Mouse (Mus musculus) embryonic facial prominence, embryonic 10.5 days (tissue): ENCODE measurements around the gene Kcnj4. TPM values are rescaled to one million over a fixed set of nuclear protein-coding genes. Genes with fewer than 3 reads are reported as not detected.

Experiments used
- DNase-seq: peaks from one replicate; pipeline ENCODE4 v3.0.0-alpha.2; 2017; ENCODE audit warnings: low spot score
- H3K27ac ChIP-seq: fragments of 300-500 bp; sonication (generic); replicated peaks from 2 replicates; pipeline ENCODE4 v1.5.1; 2016; ENCODE audit warnings: mild to moderate bottlenecking
- H3K27me3 ChIP-seq: fragments of 300-500 bp; sonication (generic); replicated peaks from 2 replicates; pipeline ENCODE4 v1.6.1; 2016; ENCODE audit warnings: low read depth, mild to moderate bottlenecking; ENCODE audit not compliant: poor library complexity, severe bottlenecking
- H3K36me3 ChIP-seq: fragments of 300-500 bp; sonication (generic); replicated peaks from 2 replicates; pipeline ENCODE4 v1.6.1; 2016; ENCODE audit warnings: mild to moderate bottlenecking, moderate library complexity
- H3K4me1 ChIP-seq: fragments of 300-500 bp; sonication (generic); 2 replicates; pipeline ENCODE4 v1.6.1; 2016
- H3K4me3 ChIP-seq: fragments of 300-500 bp; sonication (generic); 2 replicates; pipeline ENCODE4 v1.5.1; 2016; ENCODE audit warnings: mild to moderate bottlenecking, moderate library complexity
- H3K9me3 ChIP-seq: fragments of 300-500 bp; sonication (generic); 2 replicates; pipeline ENCODE4 v1.6.1; 2016; ENCODE audit warnings: mild to moderate bottlenecking
- WGBS: fragments of 180-500 bp; shearing (Covaris S2); methylation state at CpG from one replicate; pipeline ENCODE4 v1.1.7; 2016; 5-methylcytosine and 5-hydroxymethylcytosine counted together
- polyA plus RNA-seq: library from polyadenylated mRNA; unstranded; fragments of >200 nt; fragmentation: Nextera tagmentation; extraction: Ambion mirVana; gene quantifications from 2 replicates; pipeline ENCODE4 v1.2.1, GENCODE M21; 2016

Gene Kcnj4
- polyA plus RNA-seq, 1 experiment from 2014 or later, result not detected

DNA sequence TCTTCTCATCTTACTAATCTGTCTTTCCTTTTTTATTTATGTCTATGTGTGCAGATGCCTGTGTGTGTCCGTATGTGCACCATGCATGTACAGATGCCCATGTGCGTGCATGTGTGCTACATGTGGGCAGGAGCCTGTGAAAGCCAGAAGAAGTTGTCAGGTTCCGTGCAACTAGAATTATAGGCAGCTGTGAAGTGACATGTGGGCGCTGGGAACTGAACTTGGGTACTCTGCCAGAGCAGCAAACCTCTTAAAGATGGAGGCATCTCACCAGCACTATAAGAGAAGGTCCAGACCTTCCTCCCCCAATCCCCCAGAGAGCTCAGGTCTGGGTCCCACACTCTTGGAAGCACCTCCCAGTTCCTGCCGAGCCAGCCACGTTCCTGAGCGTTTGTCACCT lies 1.4 kb upstream of the Kcnj4 start:
- WGBS, result 32% methylated on average over 7 of the region's 7 CpGs
- DNase-seq, result no peak
- Histone ChIP-seq H3K27me3 (peaks cover 100% of the 10 kb centered on the region), H3K4me1 (peaks cover 37% of the 10 kb centered on the region), H3K4me3 (peak overlapping the region; percentile 70), H3K9me3 (no peaks in the 10 kb centered on the region), H3K27ac (no peak overlapping the region), H3K36me3 (no peaks in the 10 kb centered on the region)

DNA sequence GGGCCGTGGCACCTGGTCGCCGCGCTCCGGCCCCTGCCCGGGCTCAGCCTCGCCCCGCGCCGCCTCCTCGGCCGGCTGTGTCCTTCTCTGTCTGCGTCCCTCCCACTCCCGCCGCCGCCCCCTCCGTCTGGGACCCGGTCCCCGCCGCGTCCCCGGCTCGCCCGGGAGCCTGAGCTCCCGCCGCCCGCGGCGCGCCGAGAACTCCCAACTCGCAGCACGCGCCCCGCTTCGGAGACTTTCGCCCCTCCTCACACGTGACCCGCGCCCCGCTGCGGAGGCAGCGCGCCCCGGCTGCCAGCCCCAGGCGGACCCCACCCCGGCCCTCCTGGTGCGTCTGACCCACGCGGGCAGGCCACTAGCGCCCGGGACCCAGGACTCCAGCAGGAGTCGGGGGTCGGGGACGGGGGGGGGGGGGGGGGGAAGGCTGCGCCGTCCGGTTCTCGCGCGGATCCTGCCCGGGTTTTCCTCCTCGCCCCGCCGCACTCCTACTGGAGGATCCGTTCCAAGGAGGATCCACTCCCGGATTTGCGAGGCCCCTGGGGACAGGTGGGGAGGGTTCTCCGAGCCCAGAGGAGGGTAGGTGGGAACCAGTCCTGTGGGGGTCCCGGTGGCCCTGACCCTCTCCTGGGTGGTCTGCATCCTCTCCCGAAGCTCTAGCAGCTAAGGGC lies 709 bp upstream of the Kcnj4 start:
- peak overlapping the region; percentile 77 for H3K27ac ChIP-seq
- peaks cover 100% of the 10 kb centered on the region for H3K27me3 ChIP-seq
- peak overlapping the region; percentile 70 for H3K4me3 ChIP-seq
- peak; percentile 84 for DNase-seq
- no peaks in the 10 kb centered on the region for H3K36me3 ChIP-seq
- no peaks in the 10 kb centered on the region for H3K9me3 ChIP-seq
- H3K4me1 ChIP-seq, result peaks cover 33% of the 10 kb centered on the region
- WGBS, result under 1% methylated on average over 64 of the region's 71 CpGs

DNA sequence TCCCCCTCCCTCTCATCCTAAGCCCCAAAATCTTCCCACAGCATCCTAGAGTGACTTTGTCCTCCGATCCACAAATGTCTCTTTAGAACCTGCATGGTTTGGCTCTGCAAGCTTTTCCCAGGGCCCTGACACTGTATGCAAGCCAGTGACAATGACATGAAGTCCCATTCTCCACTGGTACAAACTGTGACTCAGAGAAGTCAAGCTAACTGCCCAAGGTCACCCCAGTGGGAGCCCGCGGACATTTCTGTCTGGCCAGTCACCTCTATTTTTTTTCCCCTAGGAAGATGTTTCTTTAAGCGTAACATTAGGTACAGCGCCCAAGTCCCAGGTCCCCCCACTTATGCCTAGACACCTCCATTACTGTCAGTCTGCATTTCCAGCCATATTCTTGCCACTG lies 1.6 kb downstream of the Kcnj4 start:
- no peaks in the 10 kb centered on the region for H3K36me3 ChIP-seq
- 72% methylated on average over 5 of the region's 5 CpGs for WGBS
- no peak overlapping the region for H3K4me3 ChIP-seq
- no peaks in the 10 kb centered on the region for H3K9me3 ChIP-seq
- no peak overlapping the region for H3K27ac ChIP-seq
- H3K4me1 ChIP-seq, result peaks cover 33% of the 10 kb centered on the region
- DNase-seq, result no peak
- H3K27me3 ChIP-seq, result peaks cover 100% of the 10 kb centered on the region

DNA sequence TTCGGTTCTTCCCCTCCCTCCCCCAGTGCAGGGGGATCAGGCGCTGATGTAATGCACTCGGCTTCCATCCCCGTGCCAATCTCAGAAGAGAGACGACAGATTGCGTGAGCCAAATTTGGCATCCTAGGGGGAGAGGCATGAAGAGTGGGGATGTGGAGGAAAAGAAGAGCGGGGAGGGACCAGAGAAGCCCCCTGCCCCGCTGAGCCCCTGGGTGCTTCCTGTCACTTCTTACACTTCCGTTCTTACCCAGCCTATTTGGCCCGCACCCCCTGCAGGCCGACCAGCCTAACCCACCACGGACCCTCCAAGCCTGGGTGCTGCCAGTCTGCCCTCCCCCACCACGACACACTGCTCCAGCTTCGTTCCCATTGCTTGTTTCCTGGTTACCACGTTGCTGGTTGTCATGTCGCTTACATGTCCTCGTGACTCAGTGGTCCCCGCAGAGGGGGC lies 2.1 kb downstream of the Kcnj4 start:
- WGBS, result 21% methylated on average over 18 of the region's 18 CpGs
- H3K4me1 ChIP-seq, result peaks cover 33% of the 10 kb centered on the region
- H3K27me3 ChIP-seq, result peaks cover 100% of the 10 kb centered on the region
- no peaks in the 10 kb centered on the region for H3K36me3 ChIP-seq
- no peak overlapping the region for H3K27ac ChIP-seq
- no peaks in the 10 kb centered on the region for H3K9me3 ChIP-seq
- 0 out of 2 replicates have a peak overlapping the region, but pooled peaks have one; percentile 3 for H3K4me3 ChIP-seq
- no peak for DNase-seq

DNA sequence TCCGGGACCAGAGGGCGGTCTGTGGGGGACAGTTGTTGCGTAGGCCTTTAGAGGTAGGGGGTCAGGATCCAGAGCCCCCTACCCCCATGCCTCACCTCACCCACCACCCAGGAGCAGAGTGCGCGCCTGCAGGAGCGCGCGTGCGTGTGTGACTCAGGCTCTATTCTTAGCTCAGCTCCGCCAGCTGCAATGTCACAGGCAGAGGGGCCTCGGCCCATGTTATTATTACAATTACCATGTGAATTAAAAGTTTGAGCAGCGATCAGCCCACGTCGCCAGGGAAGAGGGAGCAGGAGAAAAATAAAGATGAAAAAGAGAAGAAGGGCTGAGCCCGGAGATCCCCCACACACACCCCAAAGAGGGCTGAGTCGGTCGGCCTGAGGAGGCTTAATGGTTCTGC lies 4.9 kb downstream of the Kcnj4 start:
- DNase-seq, result no peak
- H3K27ac ChIP-seq, result no peak overlapping the region
- 81% methylated on average over 17 of the region's 17 CpGs for WGBS
- no peaks in the 10 kb centered on the region for H3K9me3 ChIP-seq
- H3K4me1 ChIP-seq, result peaks cover 15% of the 10 kb centered on the region
- no peaks in the 10 kb centered on the region for H3K36me3 ChIP-seq
- H3K27me3 ChIP-seq, result peaks cover 85% of the 10 kb centered on the region
- H3K4me3 ChIP-seq, result no peak overlapping the region

- WGBS, result 57% methylated on average over 18 of the region's 18 CpGs
- Histone ChIP-seq H3K4me3 (no peak overlapping the region), H3K27me3 (peaks cover 74% of the 10 kb centered on the region), H3K27ac (no peak overlapping the region), H3K36me3 (no peaks in the 10 kb centered on the region), H3K9me3 (no peaks in the 10 kb centered on the region), H3K4me1 (peaks cover 4% of the 10 kb centered on the region; the same call in 1 of the 2 replicates)
- DNase-seq, result no peak
These were observed 11.5 kb downstream of the Kcnj4 start for GRCm38 (mm10) chr15:79493527-79493926.

GRCm38 (mm10) chr15:79489463-79489862 lies 15.6 kb downstream of the Kcnj4 start:
- DNase-seq, result no peak
- Histone ChIP-seq H3K9me3 (no peaks in the 10 kb centered on the region), H3K4me3 (no peak overlapping the region), H3K36me3 (no peaks in the 10 kb centered on the region), H3K4me1 (peaks cover 4% of the 10 kb centered on the region; the same call in 1 of the 2 replicates), H3K27me3 (peaks cover 48% of the 10 kb centered on the region), H3K27ac (no peak overlapping the region)
- 84% methylated on average over 11 of the region's 11 CpGs for WGBS

GRCm38 (mm10) chr15:79481181-79481688 lies 23.8 kb downstream of the Kcnj4 start:
- Histone ChIP-seq H3K4me1 (peaks cover 11% of the 10 kb centered on the region), H3K27ac (no peak overlapping the region), H3K4me3 (0 out of 2 replicates have a peak overlapping the region, but pooled peaks have one; percentile 21), H3K36me3 (no peaks in the 10 kb centered on the region), H3K27me3 (peaks cover 47% of the 10 kb centered on the region), H3K9me3 (no peaks in the 10 kb centered on the region)
- no peak for DNase-seq
- WGBS, result 10% methylated on average over 15 of the region's 15 CpGs

DNA sequence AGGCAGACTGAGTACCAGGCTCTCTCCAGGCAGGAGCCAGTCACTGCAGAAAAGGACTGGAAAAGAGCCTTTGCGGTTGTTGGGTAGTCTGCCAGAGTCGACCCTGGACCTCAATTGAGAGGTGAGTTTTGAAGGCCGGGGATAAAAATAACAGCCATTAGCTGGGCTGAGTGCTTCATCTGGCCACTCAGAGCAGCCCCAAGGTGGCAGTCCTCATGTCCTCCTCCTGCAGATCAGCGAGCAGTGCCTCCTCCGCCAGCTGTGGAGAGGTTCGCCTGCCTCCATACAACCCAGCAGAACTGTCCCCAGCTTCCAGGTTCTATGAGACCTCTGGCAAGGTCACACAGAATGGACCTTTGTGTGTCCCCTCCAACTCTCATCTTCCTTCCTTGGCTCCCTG lies 27.8 kb downstream of the Kcnj4 start:
- 51% methylated on average over 6 of the region's 6 CpGs for WGBS
- DNase-seq, result no peak
- no peaks in the 10 kb centered on the region for H3K9me3 ChIP-seq
- H3K36me3 ChIP-seq, result no peaks in the 10 kb centered on the region
- no peak overlapping the region for H3K27ac ChIP-seq
- no peak overlapping the region for H3K4me3 ChIP-seq
- peaks cover 11% of the 10 kb centered on the region for H3K4me1 ChIP-seq
- H3K27me3 ChIP-seq, result peaks cover 37% of the 10 kb centered on the region

GRCm38 (mm10) chr15:79473638-79474355 lies 31.2 kb downstream of the Kcnj4 start:
- 57% methylated on average over 12 of the region's 12 CpGs for WGBS
- H3K27me3 ChIP-seq, result peaks cover 3% of the 10 kb centered on the region; the same call in 1 of the 2 replicates
- no peaks in the 10 kb centered on the region for H3K9me3 ChIP-seq
- H3K4me3 ChIP-seq, result no peak overlapping the region
- H3K27ac ChIP-seq, result no peak overlapping the region
- no peak for DNase-seq
- no peaks in the 10 kb centered on the region for H3K36me3 ChIP-seq
- peaks cover 13% of the 10 kb centered on the region for H3K4me1 ChIP-seq

DNA sequence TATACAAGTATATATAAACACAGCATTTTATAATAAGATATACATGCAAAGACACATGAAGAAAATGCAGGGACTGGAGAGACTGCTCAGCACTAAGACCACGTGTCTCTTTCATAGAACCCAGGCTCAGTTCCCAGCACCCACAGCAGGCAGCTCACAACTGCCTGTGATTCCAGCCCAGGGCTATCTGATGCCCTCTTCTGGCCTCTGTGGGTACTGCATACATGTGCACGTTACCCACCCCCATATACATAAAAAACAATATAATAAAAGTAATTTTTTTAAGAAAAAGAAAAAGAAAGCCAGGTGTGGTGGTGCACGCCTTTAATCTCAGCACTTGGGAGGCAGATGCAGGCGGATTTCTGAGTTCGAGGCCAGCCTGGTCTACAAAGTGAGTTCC lies 32.0 kb downstream of the Kcnj4 start:
- Histone ChIP-seq H3K4me3 (no peak overlapping the region), H3K4me1 (peaks cover 13% of the 10 kb centered on the region), H3K27me3 (peaks cover 3% of the 10 kb centered on the region), H3K27ac (no peak overlapping the region), H3K36me3 (no peaks in the 10 kb centered on the region), H3K9me3 (no peaks in the 10 kb centered on the region)
- no peak for DNase-seq
- 78% methylated on average over 5 of the region's 5 CpGs for WGBS

DNA sequence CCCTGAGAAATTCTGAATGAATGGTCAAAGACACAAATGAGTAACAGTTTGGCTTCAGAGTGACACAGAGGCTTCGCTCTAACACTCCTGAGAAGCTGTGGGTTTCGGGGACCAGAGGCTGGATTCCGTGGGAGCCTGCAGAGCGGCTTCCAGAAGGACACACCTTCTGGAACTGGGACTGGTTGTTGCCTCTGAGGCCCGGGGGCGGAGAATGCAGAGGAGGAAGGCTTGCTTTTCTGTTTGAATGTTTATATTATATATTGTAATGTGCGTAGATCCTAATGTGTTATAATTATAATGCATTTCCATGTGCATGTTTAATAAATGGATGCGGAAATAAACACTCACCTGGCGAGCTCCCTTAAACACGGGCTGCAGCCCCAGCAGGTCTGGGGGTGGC lies 33.9 kb downstream of the Kcnj4 start:
- Histone ChIP-seq H3K4me3 (peak overlapping the region; percentile 46), H3K4me1 (peaks cover 19% of the 10 kb centered on the region), H3K36me3 (no peaks in the 10 kb centered on the region), H3K27me3 (peaks cover 12% of the 10 kb centered on the region), H3K27ac (no peak overlapping the region), H3K9me3 (no peaks in the 10 kb centered on the region)
- no peak for DNase-seq
- 51% methylated on average over 10 of the region's 10 CpGs for WGBS

DNA sequence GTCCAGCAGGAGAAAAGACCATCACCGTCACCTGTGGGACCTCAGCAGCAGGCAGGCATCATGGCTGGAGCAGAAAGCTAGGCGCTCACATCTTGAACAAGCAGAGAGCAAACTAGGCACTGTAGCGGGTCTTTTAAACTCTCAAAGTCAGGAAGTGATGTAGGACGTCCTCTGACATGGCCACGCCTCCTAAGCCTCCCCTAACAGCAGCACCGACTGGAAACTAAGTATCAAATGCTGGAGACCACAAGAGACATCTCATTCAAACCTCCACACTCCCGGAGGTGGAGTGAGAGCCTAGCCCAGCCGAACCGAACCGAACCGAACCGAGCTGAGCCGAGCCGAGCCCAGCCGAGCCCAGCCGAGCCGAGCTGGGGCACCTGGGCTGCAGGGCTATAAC lies 34.5 kb downstream of the Kcnj4 start:
- peak overlapping the region; percentile 46 for H3K4me3 ChIP-seq
- no peaks in the 10 kb centered on the region for H3K9me3 ChIP-seq
- H3K4me1 ChIP-seq, result peaks cover 19% of the 10 kb centered on the region
- DNase-seq, result no peak
- no peaks in the 10 kb centered on the region for H3K36me3 ChIP-seq
- 22% methylated on average over 17 of the region's 17 CpGs for WGBS
- peaks cover 12% of the 10 kb centered on the region for H3K27me3 ChIP-seq
- H3K27ac ChIP-seq, result no peak overlapping the region; the same call in 1 of the 2 replicates
